Mouse (Mus musculus) ES-Bruce4 (cell line): ENCODE measurements around the gene Cacna1a. TPM values are rescaled to one million over a fixed set of nuclear protein-coding genes. Genes with fewer than 3 reads are reported as not detected.

ENCODE experiments used
- H3K27ac ChIP-seq: 2 replicates; pipeline ENCODE4 v1.5.1; 2012; ENCODE audit warnings: low read length, inconsistent platforms; ENCODE audit not compliant: insufficient read depth
- H3K27me3 ChIP-seq: 2 replicates; pipeline ENCODE4 v1.6.1; 2012; ENCODE audit warnings: mild to moderate bottlenecking, low read length, inconsistent platforms; ENCODE audit not compliant: control insufficient read depth, poor library complexity, insufficient read depth, severe bottlenecking
- H3K36me3 ChIP-seq: 2 replicates; pipeline ENCODE4 v1.6.1; 2012; ENCODE audit warnings: inconsistent platforms, mild to moderate bottlenecking, low read length, moderate library complexity; ENCODE audit not compliant: control insufficient read depth, poor library complexity, insufficient read depth, severe bottlenecking
- H3K4me1 ChIP-seq: one replicate; pipeline ENCODE4 v1.8.1; 2011; ENCODE audit warnings: low read length; ENCODE audit not compliant: control insufficient read depth, insufficient read depth
- H3K4me3 ChIP-seq: 2 replicates; pipeline ENCODE4 v1.5.1; 2011; ENCODE audit warnings: low read depth, mild to moderate bottlenecking, low read length
- H3K9ac ChIP-seq: 2 replicates; pipeline ENCODE4 v1.6.1; 2012; ENCODE audit warnings: low read depth, mild to moderate bottlenecking, inconsistent platforms; ENCODE audit not compliant: poor library complexity, severe bottlenecking
- H3K9me3 ChIP-seq: replicated peaks from 2 replicates; pipeline ENCODE4 v1.6.1; 2012; ENCODE audit warnings: mild to moderate bottlenecking, low read length, inconsistent platforms; ENCODE audit not compliant: control insufficient read depth, poor library complexity, insufficient read depth, severe bottlenecking
- CTCF ChIP-seq: IDR thresholded peaks from one replicate; pipeline ENCODE4 v1.8.1; 2011; ENCODE audit warnings: low read depth, low read length
- EP300 ChIP-seq: IDR thresholded peaks from 2 replicates; pipeline ENCODE4 v1.6.1; 2011; ENCODE audit warnings: low read depth, low read length; ENCODE audit not compliant: insufficient read depth
- POLR2A ChIP-seq: IDR thresholded peaks from one replicate; pipeline ENCODE4 v1.8.1; 2011; ENCODE audit warnings: low read length; ENCODE audit not compliant: insufficient read depth
- polyA plus RNA-seq: library from polyadenylated mRNA; stranded (reverse); fragments of >200 nt; gene quantifications from 2 replicates; pipeline ENCODE4 v1.2.4, GENCODE M21; 2011; ENCODE audit warnings: low read depth; ENCODE audit not compliant: missing spikeins, insufficient read depth, insufficient read length

Gene Cacna1a
- polyA plus RNA-seq, 1 experiment = 24.0 TPM

GRCm38 (mm10) chr8:84564042-84564441 is 175.8 kb downstream of the Cacna1a start:
- Histone ChIP-seq H3K9ac (no peak overlapping the region), H3K27me3 (no peaks in the 10 kb centered on the region), H3K4me3 (no peak overlapping the region), H3K4me1 (no peaks in the 10 kb centered on the region), H3K36me3 (no peaks in the 10 kb centered on the region; the same call in 1 of the 2 replicates), H3K27ac (no peak overlapping the region), H3K9me3 (no peaks in the 10 kb centered on the region)
- TF ChIP-seq CTCF (no peak), EP300 (no peak), POLR2A (no peak)

DNA sequence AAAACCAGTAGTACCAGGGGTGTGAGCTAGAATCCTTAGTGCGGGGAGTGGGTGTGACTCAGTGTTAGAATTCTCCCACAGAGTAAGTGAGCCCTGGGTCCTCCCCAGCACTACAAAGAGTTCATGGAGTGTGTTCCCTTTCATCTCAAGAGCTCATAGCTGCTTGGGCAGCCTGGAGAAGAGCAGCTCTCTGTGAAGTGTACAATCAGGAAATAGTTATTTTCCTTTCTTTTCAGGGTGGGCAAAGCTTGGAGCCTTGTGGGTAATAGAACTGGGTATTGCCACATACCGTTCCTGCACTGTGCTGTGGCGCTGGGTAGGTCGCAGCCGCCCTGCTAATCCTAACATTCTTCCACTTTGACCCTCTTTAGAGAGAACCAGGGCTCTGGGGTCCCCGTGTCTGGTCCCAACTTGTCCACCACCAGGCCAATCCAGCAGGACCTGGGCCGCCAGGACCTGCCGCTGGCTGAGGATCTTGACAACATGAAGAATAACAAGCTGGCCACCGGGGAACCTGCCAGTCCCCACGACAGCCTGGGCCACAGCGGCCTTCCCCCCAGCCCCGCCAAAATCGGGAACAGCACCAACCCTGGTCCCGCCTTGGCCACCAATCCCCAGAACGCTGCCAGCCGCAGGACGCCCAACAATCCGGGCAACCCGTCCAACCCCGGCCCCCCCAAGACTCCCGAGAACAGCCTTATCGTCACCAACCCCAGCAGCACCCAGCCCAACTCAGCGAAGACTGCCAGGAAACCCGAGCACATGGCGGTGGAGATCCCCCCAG is 177.5 kb downstream of the Cacna1a start:
- no peaks in the 10 kb centered on the region for H3K4me1 ChIP-seq
- H3K4me3 ChIP-seq = peak overlapping the region; percentile 50
- H3K27ac ChIP-seq = no peak overlapping the region
- H3K36me3 ChIP-seq = no peaks in the 10 kb centered on the region; the same call in 1 of the 2 replicates
- no peaks in the 10 kb centered on the region for H3K9me3 ChIP-seq
- TF ChIP-seq CTCF = no peak
- no peak for TF ChIP-seq EP300
- TF ChIP-seq POLR2A = no peak
- peak overlapping the region; percentile 70 for H3K9ac ChIP-seq
- H3K27me3 ChIP-seq = no peaks in the 10 kb centered on the region

- no peaks in the 10 kb centered on the region; the same call in 1 of the 2 replicates for H3K36me3 ChIP-seq
- H3K4me3 ChIP-seq = no peak overlapping the region
- H3K9me3 ChIP-seq = no peaks in the 10 kb centered on the region
These were observed 178.7 kb downstream of the Cacna1a start for GRCm38 (mm10) chr8:84566816-84567413.

DNA sequence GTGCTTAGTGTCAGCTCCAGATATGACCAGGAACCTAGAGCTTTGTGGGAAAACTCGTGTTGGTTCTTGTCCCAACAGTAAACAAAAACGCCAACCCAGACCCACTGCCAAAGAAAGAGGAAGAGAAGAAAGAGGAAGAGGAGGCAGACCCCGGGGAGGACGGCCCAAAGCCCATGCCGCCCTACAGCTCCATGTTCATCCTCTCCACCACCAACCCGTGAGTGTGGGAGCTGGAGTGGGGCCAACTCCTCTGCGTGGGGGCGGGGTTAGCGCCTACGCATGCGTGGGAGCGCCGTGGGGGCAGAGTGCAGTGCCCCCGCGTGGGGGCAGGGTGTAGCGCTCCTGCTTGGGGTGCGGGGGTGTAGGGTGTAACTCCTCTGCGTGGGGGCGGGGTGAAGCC is 179.3 kb downstream of the Cacna1a start:
- Histone ChIP-seq H3K4me3 (no peak overlapping the region), H3K27me3 (no peaks in the 10 kb centered on the region), H3K27ac (no peak overlapping the region), H3K36me3 (no peaks in the 10 kb centered on the region; the same call in 1 of the 2 replicates), H3K9me3 (no peaks in the 10 kb centered on the region), H3K4me1 (no peaks in the 10 kb centered on the region), H3K9ac (no peak overlapping the region)
- peak; percentile 32 for TF ChIP-seq CTCF
- no peak for TF ChIP-seq POLR2A

More at GRCm38 (mm10) chr8:84566816-84567413, 178.7 kb downstream of the Cacna1a start:
- TF ChIP-seq POLR2A (no peak), CTCF (no peak), EP300 (no peak)
- Histone ChIP-seq H3K4me1 (no peaks in the 10 kb centered on the region), H3K9ac (peak overlapping the region; percentile 70; the same call in 1 of the 2 replicates), H3K27me3 (no peaks in the 10 kb centered on the region), H3K27ac (no peak overlapping the region)

DNA sequence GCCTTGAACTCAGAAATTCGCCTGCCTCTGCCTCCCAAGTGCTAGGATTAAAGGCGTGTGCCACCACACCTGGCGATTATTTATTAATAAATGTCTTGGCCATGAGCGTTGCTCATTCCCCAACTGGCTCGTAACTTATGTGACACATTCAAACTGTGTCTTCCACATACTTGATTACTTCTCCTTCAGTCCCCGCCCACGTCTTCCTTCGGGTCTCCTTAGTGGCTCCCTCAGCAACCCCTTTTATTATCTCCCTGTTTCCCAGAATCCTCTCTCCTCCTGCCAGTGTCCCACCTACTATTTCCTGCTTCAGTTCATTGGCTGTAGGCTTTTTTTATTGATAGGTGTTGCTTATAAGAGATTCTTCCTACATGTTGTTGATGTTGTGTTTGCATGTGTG is 180.5 kb downstream of the Cacna1a start:
- no peaks in the 10 kb centered on the region; the same call in 1 of the 2 replicates for H3K36me3 ChIP-seq
- H3K27ac ChIP-seq = no peak overlapping the region
- TF ChIP-seq POLR2A (no peak), EP300 (no peak), CTCF (no peak)
- H3K9me3 ChIP-seq = no peaks in the 10 kb centered on the region
- H3K4me3 ChIP-seq = no peak overlapping the region
- H3K9ac ChIP-seq = no peak overlapping the region
- no peaks in the 10 kb centered on the region for H3K27me3 ChIP-seq
- no peaks in the 10 kb centered on the region for H3K4me1 ChIP-seq
